Mouse (Mus musculus) bone marrow macrophage, adult 2 months (primary cell): Measurements from ENCODE around the gene Ubd.

Experiments used
- CTCF ChIP-seq: IDR thresholded peaks from 2 replicates; pipeline ENCODE4 v1.5.1; 2012; ENCODE audit warnings: low read depth, mild to moderate bottlenecking, low read length, moderate library complexity
- POLR2A ChIP-seq: IDR thresholded peaks from 2 replicates; pipeline ENCODE4 v1.6.1; 2012; ENCODE audit warnings: mild to moderate bottlenecking, low read depth, low read length, borderline replicate concordance

GRCm38 (mm10) chr17:37213018-37213417 lies 19.3 kb downstream of the Ubd start, which contains the start of gene Olfr95:
- TF ChIP-seq CTCF (no peak), POLR2A (no peak)
